Mouse (Mus musculus): Measurements from ENCODE around the gene Car9.

The Car9 gene

GRCm38 (mm10) chr4:43493846-43494240 is 12.9 kb upstream of the Car9 start:
- peak in 1 of 2 experiments; percentile 35 for DNase-seq

- DNase-seq, result peak in 1 of 2 experiments; percentile 48
Measured at GRCm38 (mm10) chr4:43496587-43496986, 10.2 kb upstream of the Car9 start.

GRCm38 (mm10) chr4:43497405-43497804 is 9.4 kb upstream of the Car9 start:
- DNase-seq, result peak; percentile 61 to 80

GRCm38 (mm10) chr4:43497946-43498345 is 8.8 kb upstream of the Car9 start:
- DNase-seq, result peak in 1 of 2 experiments; percentile 58

- peak; percentile 50 to 64 for DNase-seq
Measured at GRCm38 (mm10) chr4:43498983-43499382, 7.8 kb upstream of the Car9 start.

GRCm38 (mm10) chr4:43499407-43500333 is 7.1 kb upstream of the Car9 start, which contains the start of gene Arhgef39:
Gene Arhgef39, minus strand, starts transcription at chr4:43499695.
- DNase-seq, result peak; percentile 92 to 93

GRCm38 (mm10) chr4:43503041-43503440 is 3.7 kb upstream of the Car9 start:
- peak; percentile 53 to 81 for DNase-seq

GRCm38 (mm10) chr4:43503506-43503905 is 3.3 kb upstream of the Car9 start:
- DNase-seq, result peak; percentile 47 to 71

GRCm38 (mm10) chr4:43504269-43504668 is 2.5 kb upstream of the Car9 start:
- no peak for DNase-seq

GRCm38 (mm10) chr4:43506074-43506473 is 692 bp upstream of the Car9 start:
- peak in 1 of 2 experiments; percentile 51 for DNase-seq

- DNase-seq, result peak in 1 of 2 experiments; percentile 34
Measured at GRCm38 (mm10) chr4:43507938-43508665, 1.3 kb downstream of the Car9 start.

GRCm38 (mm10) chr4:43508666-43508997 is 1.9 kb downstream of the Car9 start:
- peak; percentile 57 to 79 for DNase-seq

- DNase-seq, result no peak
Measured at GRCm38 (mm10) chr4:43509109-43509508, 2.3 kb downstream of the Car9 start.

GRCm38 (mm10) chr4:43511675-43512454 is 5.1 kb downstream of the Car9 start:
- peak in 1 of 2 experiments; percentile 34 for DNase-seq

GRCm38 (mm10) chr4:43512653-43513052 is 5.9 kb downstream of the Car9 start:
- peak in 1 of 2 experiments; percentile 18 for DNase-seq

- no peak for DNase-seq
Measured at GRCm38 (mm10) chr4:43513300-43513699, 6.5 kb downstream of the Car9 start.

GRCm38 (mm10) chr4:43513791-43514190 is 7.0 kb downstream of the Car9 start:
- no peak for DNase-seq

GRCm38 (mm10) chr4:43515764-43516708 is 9.3 kb downstream of the Car9 start:
- no peak for DNase-seq

- no peak for DNase-seq
Measured at GRCm38 (mm10) chr4:43519551-43519950, 12.8 kb downstream of the Car9 start.

- DNase-seq, result peak; percentile 89 to 94
Measured at GRCm38 (mm10) chr4:43519956-43520355, 13.2 kb downstream of the Car9 start.

- no peak for DNase-seq
Measured at GRCm38 (mm10) chr4:43527880-43528279, 21.1 kb downstream of the Car9 start.

GRCm38 (mm10) chr4:43528487-43528886 is 21.7 kb downstream of the Car9 start:
- peak in 1 of 2 experiments; percentile 53 for DNase-seq

All from kidney, postnatal 25 days (tissue).